Mouse (Mus musculus): ENCODE measurements at regions not wholly inside any gene's neighbourhood (a gene's known extent, or its start where the extent isn't known, plus 50 kb on each side); places are given as distances from the start of the nearest gene placed in this dataset.

DNA sequence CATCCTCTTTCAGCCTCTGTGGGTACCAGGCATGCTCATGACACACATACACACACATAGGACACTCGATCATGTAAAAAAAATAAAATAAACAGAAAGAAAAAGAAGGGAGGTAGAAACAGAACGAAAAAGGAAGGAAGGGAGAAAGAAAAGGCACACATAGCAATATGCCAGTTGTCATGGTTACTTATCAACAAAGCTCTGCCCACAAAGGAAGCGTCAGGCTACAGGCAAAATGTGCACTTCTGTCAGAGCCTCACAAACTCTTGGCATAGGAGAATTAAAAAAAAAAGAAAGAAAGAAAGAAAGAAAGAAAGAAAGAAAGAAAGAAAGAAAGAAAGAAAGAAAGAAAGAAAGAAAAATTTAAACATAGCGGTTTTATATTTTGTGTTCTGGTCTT is 56.9 kb upstream of the Sox2 start:
- no peak for DNase-seq (ENCODE audit: extremely low spot score, low spot score)
- H3K9me3 ChIP-seq: no peaks in the 10 kb centered on the region
- peaks cover 29% of the 10 kb centered on the region for H3K4me1 ChIP-seq
- H3K4me3 ChIP-seq: no peak overlapping the region
- H3K27me3 ChIP-seq (ENCODE audit: poor library complexity, severe bottlenecking): no peaks in the 10 kb centered on the region
- H3K27ac ChIP-seq: no peak overlapping the region
- WGBS: 70% methylated on average over 4 of the region's 4 CpGs
- H3K36me3 ChIP-seq (replicated peaks): 0 out of 2 replicates have a peak, but pooled peaks cover 2% of the 10 kb centered on the region

DNA sequence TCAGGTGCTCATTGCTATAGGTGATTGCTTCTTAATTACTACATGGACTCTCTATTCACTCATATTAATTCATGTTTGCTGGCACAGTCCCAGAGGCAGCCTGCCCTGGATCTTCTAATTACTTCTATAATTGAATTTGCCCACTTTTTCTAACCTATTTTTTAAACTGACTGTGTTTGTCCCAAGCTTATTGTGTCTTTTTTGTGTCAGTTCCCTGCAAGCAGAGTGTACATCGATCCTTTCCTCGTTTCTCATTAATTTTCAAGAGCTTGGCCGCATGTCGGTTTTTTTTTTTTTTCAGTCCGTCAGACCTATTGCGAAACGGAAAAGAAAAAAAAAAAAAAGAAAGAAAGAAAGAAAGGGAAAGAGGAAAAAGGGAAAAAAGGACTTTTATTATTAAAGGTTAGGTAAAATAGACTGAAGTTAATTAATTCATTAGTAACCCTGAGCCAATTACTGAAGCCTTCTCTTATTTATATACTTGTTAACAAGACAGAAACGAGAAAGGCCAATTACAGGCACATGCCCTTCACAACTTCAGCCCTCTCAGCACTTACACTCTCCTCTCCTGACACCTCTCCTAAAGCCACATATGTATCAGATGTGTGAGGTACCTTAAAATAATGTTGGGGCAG is 72.2 kb upstream of the Sox2 start:
- Histone ChIP-seq H3K9me3 (no peaks in the 10 kb centered on the region), H3K36me3 (replicated peaks) (0 out of 2 replicates have a peak, but pooled peaks cover 10% of the 10 kb centered on the region), H3K27ac (no peak overlapping the region), H3K4me3 (no peak overlapping the region), H3K27me3 (ENCODE audit: poor library complexity, severe bottlenecking) (peaks cover 50% of the 10 kb centered on the region), H3K4me1 (peaks cover 62% of the 10 kb centered on the region)
- 31% methylated on average over 8 of the region's 8 CpGs for WGBS
- DNase-seq (ENCODE audit: extremely low spot score, low spot score): no peak

DNA sequence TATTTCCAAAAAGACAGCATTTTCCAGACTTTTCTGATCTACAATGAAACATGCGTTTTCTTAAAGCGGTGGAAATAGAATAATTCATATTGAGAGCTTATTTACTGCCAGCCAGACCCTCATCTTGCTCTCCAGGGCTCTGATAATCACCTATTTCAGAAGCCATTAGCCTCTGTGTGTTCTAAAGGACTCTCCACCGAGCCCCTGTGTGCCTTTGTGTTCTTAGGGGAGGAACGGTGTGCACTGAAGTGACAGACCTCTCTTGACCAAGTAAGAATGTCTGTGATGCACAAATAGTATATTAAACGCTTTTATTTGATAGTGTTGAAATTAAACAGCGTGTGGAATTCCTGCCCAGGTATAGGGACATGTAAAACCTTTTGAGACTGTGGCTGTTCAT is 73.1 kb upstream of the Sox2 start:
- no peak for DNase-seq (ENCODE audit: extremely low spot score, low spot score)
- Histone ChIP-seq H3K27ac (no peak overlapping the region), H3K36me3 (replicated peaks) (peaks cover 18% of the 10 kb centered on the region), H3K4me1 (peaks cover 71% of the 10 kb centered on the region), H3K27me3 (ENCODE audit: poor library complexity, severe bottlenecking) (peaks cover 59% of the 10 kb centered on the region), H3K9me3 (no peaks in the 10 kb centered on the region), H3K4me3 (no peak overlapping the region)
- WGBS: 61% methylated on average over 6 of the region's 6 CpGs

DNA sequence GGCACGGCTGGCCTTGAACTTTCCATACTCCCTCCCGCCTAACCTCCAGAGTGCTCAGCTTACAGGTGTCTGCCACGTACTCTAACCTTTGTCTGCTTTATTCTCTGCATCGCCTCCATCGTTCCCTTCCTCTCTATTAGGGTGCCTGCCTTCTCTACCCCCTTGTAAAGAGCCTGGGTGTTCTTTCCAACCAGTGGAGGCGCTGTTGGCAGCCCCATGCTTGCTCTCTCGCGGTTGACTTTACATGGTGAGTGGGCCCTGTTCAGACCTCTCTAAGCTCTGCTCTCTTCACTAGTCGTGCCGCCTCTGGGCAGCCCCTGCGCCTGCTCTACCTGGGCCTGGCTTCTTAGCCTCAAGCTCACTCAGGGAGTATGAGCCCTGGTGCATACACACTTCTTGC is 74.0 kb upstream of the Sox2 start:
- H3K36me3 ChIP-seq (replicated peaks): peaks cover 21% of the 10 kb centered on the region
- peaks cover 61% of the 10 kb centered on the region for H3K27me3 ChIP-seq (ENCODE audit: poor library complexity, severe bottlenecking)
- H3K9me3 ChIP-seq: no peaks in the 10 kb centered on the region
- no peak overlapping the region for H3K27ac ChIP-seq
- 28% methylated on average over 11 of the region's 11 CpGs for WGBS
- DNase-seq (ENCODE audit: extremely low spot score, low spot score): no peak
- peaks cover 78% of the 10 kb centered on the region for H3K4me1 ChIP-seq
- no peak overlapping the region for H3K4me3 ChIP-seq

DNA sequence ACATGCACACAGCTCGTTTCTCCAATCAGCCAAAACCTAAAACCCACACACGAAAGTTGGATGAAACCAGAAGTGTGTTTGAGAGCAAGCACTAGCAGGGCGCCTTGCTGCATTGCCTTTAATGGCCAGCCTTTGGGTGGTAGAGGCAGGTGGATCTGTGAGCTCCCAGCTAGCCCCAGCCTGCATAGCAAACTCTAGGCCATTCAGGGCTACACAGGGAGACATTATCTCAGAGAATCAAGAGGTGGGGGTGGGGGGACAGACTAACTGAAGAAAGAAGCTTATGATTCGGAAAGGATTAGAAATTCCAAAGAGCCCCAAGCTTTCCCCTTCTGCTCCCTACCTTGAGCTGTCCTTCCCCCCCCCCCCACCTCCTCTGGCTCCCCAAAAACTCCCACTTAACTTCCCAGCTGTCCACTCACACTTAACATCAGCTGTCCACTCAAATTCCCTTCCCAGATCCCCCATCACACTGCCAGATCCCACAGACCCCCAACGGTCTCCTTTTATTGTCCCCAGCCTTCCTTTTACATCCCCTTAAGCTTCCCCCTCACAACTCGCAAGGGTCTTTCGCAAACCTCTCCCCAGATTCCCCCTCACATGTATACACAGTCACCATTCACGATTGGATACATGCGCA is 75.4 kb upstream of the Sox2 start:
- H3K4me1 ChIP-seq: peaks cover 78% of the 10 kb centered on the region
- peaks cover 20% of the 10 kb centered on the region for H3K36me3 ChIP-seq (replicated peaks)
- peaks cover 49% of the 10 kb centered on the region for H3K27me3 ChIP-seq (ENCODE audit: poor library complexity, severe bottlenecking)
- DNase-seq (ENCODE audit: extremely low spot score, low spot score): no peak
- no peaks in the 10 kb centered on the region for H3K9me3 ChIP-seq
- peak overlapping the region; percentile 54 for H3K27ac ChIP-seq
- H3K4me3 ChIP-seq: no peak overlapping the region
- 52% methylated on average over 9 of the region's 9 CpGs for WGBS

DNA sequence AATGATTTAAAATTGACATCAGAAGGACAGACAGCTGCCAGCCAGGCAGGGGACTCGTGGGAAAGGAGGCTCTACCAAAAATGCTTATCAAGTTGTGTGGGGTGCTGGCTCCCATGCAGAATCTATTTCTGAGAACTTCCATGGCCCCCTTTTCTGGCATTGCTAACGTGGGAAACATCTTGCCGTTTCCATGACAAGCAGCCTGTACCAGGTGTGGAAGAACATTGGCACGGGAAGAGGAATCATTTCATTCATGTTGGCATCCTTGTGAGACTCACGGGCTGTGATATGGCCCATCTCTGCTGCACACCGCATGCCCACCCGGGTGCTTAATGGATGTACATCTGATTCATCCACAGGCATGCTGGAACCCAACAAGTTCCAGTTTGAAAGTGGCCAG is 76.9 kb upstream of the Sox2 start:
- Histone ChIP-seq H3K9me3 (no peaks in the 10 kb centered on the region), H3K36me3 (replicated peaks) (peaks cover 21% of the 10 kb centered on the region), H3K27me3 (ENCODE audit: poor library complexity, severe bottlenecking) (peaks cover 41% of the 10 kb centered on the region), H3K4me3 (no peak overlapping the region), H3K4me1 (peaks cover 76% of the 10 kb centered on the region), H3K27ac (no peak overlapping the region)
- WGBS: 89% methylated on average over 7 of the region's 7 CpGs
- DNase-seq (ENCODE audit: extremely low spot score, low spot score): no peak

DNA sequence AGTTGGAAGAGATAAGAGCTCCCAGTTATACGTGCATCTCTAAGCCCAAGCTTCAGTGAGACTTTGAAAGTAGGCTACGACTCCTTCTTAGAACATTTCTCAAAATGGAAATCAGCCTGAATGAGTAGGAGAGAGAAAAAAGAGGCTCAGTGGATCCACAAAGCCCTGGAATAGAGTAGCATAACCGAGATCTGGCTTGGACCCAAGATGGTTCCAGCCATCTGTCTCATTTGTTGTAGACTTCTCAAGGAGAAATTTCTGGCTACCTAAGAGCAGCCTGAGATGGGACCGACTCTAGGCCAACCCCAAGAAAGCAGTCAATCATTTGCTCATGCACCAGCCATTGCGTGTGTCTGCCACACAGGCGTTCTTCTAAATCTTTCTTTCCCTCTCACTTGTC is 78.1 kb upstream of the Sox2 start:
- no peak for DNase-seq (ENCODE audit: extremely low spot score, low spot score)
- Histone ChIP-seq H3K27ac (peak overlapping the region; percentile 51; the same call in 1 of the 2 replicates), H3K36me3 (replicated peaks) (peaks cover 21% of the 10 kb centered on the region), H3K9me3 (no peaks in the 10 kb centered on the region), H3K27me3 (ENCODE audit: poor library complexity, severe bottlenecking) (peaks cover 41% of the 10 kb centered on the region), H3K4me1 (peaks cover 76% of the 10 kb centered on the region), H3K4me3 (no peak overlapping the region)
- 95% methylated on average over 6 of the region's 6 CpGs for WGBS

DNA sequence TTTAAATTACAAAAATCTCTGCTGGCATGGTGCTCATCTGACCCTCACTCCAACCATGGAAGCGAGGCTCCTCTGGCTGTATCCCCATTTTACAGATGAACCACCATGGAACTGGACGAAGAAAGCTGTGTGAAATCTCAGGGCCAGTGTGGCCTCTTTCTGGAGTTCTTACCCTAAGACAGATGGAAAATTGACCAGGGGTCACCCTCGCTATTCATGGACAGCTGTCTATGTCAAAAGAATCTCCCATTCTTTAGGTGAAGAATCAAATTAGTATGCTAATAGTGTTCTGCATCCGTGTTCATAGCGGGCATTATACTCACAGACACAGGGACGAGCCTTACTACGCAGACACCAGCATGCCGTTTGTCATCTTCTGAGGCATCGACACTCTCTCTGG is 78.6 kb upstream of the Sox2 start:
- Histone ChIP-seq H3K27ac (peak overlapping the region; percentile 51; the same call in 1 of the 2 replicates), H3K4me3 (no peak overlapping the region), H3K36me3 (replicated peaks) (peaks cover 21% of the 10 kb centered on the region), H3K27me3 (ENCODE audit: poor library complexity, severe bottlenecking) (peaks cover 41% of the 10 kb centered on the region), H3K9me3 (no peaks in the 10 kb centered on the region), H3K4me1 (peaks cover 76% of the 10 kb centered on the region)
- DNase-seq (ENCODE audit: extremely low spot score, low spot score): no peak
- WGBS: 87% methylated on average over 9 of the region's 9 CpGs

DNA sequence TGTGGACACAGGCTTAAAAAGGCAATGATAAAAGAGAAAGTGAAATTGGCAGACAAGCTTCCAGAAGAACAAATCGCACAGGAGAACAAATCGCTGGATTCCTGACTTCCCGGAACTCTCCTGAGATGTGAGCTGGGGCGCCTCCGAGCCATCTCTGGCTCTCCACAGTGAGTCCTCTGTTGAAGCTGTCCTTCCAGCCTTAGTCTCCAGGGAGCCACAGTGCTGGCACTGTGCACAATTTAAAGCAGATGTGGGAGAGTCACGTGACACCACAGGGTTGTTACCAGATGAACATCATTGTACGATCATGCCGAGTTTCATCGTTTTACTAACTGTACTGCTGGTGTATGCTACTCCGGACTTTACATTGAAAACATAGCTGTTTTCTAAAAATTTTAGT is 80.2 kb upstream of the Sox2 start:
- H3K27me3 ChIP-seq (ENCODE audit: poor library complexity, severe bottlenecking): peaks cover 29% of the 10 kb centered on the region
- 0 out of 2 replicates have a peak overlapping the region, but pooled peaks have one; percentile 15 for H3K27ac ChIP-seq
- peaks cover 21% of the 10 kb centered on the region for H3K36me3 ChIP-seq (replicated peaks)
- DNase-seq (ENCODE audit: extremely low spot score, low spot score): no peak
- 66% methylated on average over 10 of the region's 10 CpGs for WGBS
- no peak overlapping the region for H3K4me3 ChIP-seq
- H3K4me1 ChIP-seq: peaks cover 76% of the 10 kb centered on the region
- no peaks in the 10 kb centered on the region for H3K9me3 ChIP-seq

DNA sequence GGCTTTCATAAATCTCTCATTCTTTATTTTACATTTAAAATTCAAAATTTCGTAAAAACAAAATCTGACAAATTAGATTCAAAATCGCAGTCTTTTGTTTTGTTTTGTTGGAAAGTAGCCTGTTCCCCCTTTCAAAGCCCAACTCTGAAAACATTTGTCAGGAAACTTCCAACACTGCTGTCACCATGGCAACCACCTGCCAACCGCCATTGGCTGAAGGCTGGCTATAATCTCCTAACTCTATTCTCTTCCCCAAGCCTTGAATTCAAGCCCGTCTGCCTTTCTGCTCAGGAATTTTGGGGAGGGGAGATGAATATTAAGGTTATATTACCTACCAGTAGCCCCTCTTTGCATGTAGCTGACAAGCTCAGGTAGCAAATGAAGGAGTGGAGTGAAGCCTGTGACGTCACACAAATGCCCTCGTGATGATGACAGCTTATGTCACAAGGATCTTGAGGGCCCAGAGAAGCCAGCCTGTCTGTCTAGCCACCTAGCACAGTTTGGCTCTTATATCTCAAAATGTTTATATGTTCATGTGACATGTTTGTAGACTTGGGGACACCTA is 82.0 kb upstream of the Sox2 start:
- H3K27ac ChIP-seq: 0 out of 2 replicates have a peak overlapping the region, but pooled peaks have one; percentile 44

DNA sequence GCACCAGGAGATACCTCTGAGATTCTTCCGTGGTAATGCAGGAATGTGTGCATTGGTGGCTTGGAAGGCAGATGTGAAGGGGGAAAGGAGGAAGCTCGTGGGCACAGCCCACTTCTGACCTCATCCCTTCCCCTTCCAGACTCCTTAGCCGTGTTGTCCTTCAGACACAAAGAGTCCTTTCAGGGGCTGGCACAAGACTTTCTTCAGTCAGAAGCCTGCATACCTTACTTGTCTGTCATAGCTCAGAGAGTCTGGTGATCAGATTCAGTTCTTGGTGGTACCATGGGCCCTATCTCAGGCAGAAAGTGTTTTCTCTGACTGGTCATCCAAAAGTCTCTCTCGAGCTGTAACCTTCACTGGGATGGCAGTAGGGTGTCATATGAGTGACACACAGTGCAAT is 84.8 kb upstream of the Sox2 start:
- Histone ChIP-seq H3K4me1 (peaks cover 77% of the 10 kb centered on the region), H3K27me3 (ENCODE audit: poor library complexity, severe bottlenecking) (no peaks in the 10 kb centered on the region), H3K4me3 (no peak overlapping the region), H3K27ac (peak overlapping the region; percentile 60; the same call in 1 of the 2 replicates), H3K9me3 (no peaks in the 10 kb centered on the region), H3K36me3 (replicated peaks) (0 out of 2 replicates have a peak, but pooled peaks cover 4% of the 10 kb centered on the region)
- 37% methylated on average over 4 of the region's 4 CpGs for WGBS
- DNase-seq (ENCODE audit: extremely low spot score, low spot score): no peak

More for the DNA sequence above, 82.0 kb upstream of the Sox2 start:
- Histone ChIP-seq H3K4me3 (no peak overlapping the region), H3K36me3 (replicated peaks) (peaks cover 16% of the 10 kb centered on the region), H3K27me3 (ENCODE audit: poor library complexity, severe bottlenecking) (peaks cover 13% of the 10 kb centered on the region), H3K4me1 (peaks cover 70% of the 10 kb centered on the region), H3K9me3 (no peaks in the 10 kb centered on the region)
- DNase-seq (ENCODE audit: extremely low spot score, low spot score): peak; percentile 67
- 51% methylated on average over 6 of the region's 6 CpGs for whole genome bisulfite sequencing

DNA sequence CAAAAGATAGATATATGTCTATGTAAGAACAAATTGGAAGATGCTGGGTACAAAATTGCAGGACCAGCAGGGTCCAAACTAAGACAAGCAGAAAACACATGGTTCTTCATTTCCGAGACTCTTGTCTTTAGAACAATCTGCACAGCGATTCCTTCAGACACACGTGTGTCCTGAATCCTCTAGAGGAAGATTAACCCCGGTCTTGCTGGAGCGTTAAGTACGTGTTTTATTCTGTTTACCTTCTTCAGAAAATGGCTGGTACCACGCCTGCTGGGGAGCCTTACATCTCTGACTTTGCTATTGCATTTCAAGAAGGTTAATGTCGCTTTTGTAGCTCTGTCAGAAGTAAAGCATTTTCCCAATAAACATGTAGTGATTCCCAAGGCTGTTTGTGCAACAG is 87.3 kb upstream of the Sox2 start:
- Histone ChIP-seq H3K4me1 (peaks cover 92% of the 10 kb centered on the region), H3K36me3 (replicated peaks) (no peaks in the 10 kb centered on the region), H3K9me3 (no peaks in the 10 kb centered on the region), H3K4me3 (peak overlapping the region; percentile 32), H3K27me3 (ENCODE audit: poor library complexity, severe bottlenecking) (no peaks in the 10 kb centered on the region), H3K27ac (peak overlapping the region; percentile 33; the same call in 1 of the 2 replicates)
- no peak for DNase-seq (ENCODE audit: extremely low spot score, low spot score)
- WGBS: 51% methylated on average over 8 of the region's 8 CpGs

DNA sequence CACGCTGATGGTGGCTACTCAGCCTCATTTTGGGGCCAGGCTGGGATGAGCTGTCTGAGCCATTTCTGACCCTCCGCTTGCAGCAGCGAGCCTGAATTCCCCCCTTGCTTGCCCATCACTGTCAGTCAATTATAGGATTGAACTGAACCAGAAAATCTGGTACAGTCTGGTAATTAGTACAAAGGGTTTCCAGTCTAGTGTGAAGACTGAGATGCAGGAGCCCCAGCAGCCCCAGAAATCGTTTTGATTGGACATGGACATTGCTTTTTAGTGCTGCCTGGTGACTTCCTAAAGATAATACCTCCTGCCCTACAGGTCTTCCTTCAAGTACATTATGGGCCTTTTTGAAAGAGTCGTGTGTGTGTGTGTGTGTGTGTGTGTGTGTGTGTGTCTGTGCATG is 88.5 kb upstream of the Sox2 start:
- no peaks in the 10 kb centered on the region for H3K36me3 ChIP-seq (replicated peaks)
- peaks cover 83% of the 10 kb centered on the region for H3K4me1 ChIP-seq
- peak overlapping the region; percentile 90 for H3K27ac ChIP-seq
- DNase-seq (ENCODE audit: extremely low spot score, low spot score): no peak
- H3K27me3 ChIP-seq (ENCODE audit: poor library complexity, severe bottlenecking): no peaks in the 10 kb centered on the region
- 18% methylated on average over 5 of the region's 5 CpGs for WGBS
- H3K4me3 ChIP-seq: peak overlapping the region; percentile 52
- H3K9me3 ChIP-seq: no peaks in the 10 kb centered on the region

Data from forebrain, embryonic 10.5 days (tissue).